Mouse (Mus musculus): ENCODE results near the gene Abcc5.

Gene Abcc5

GRCm38 (mm10) chr16:20359643-20360295, 66.4 kb downstream of the Abcc5 start:
- in situ Hi-C loops (cut with MboI, MseI): no loop called here

GRCm38 (mm10) chr16:20357837-20358236, 68.4 kb downstream of the Abcc5 start:
- in situ Hi-C loops (cut with MboI, MseI): no loop called here

DNA sequence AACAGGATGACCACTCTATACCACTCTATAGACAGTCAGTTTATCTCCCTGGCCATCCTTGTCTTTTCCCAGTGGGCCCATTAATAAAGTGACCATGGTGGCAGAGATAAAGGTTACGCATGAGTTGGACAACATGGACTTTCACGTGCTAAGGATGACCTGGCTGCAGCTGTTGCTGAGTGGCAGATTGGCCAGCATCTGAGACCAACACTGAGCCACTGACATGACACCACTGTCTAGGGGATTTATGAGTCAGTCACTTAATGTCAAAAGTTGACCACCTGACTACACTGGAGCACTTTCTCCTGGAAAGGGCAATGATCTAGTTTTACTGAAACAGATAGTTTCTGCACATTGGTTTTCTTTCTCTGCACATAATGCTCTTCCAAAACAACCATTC, 71.4 kb downstream of the Abcc5 start:
- in situ Hi-C loops (cut with MboI, MseI): no loop called here

GRCm38 (mm10) chr16:20354011-20354410, 72.2 kb downstream of the Abcc5 start:
- in situ Hi-C loops (cut with MboI, MseI): no loop called here

GRCm38 (mm10) chr16:20345464-20345863, 80.7 kb downstream of the Abcc5 start:
- in situ Hi-C loops (cut with MboI, MseI): no loop called here

GRCm38 (mm10) chr16:20338616-20339015, 87.6 kb downstream of the Abcc5 start:
- in situ Hi-C loops (cut with MboI, MseI): no loop called here

- in situ Hi-C loops (cut with MboI, MseI): no loop called here
Observed at GRCm38 (mm10) chr16:20334918-20335317, 91.3 kb downstream of the Abcc5 start.

DNA sequence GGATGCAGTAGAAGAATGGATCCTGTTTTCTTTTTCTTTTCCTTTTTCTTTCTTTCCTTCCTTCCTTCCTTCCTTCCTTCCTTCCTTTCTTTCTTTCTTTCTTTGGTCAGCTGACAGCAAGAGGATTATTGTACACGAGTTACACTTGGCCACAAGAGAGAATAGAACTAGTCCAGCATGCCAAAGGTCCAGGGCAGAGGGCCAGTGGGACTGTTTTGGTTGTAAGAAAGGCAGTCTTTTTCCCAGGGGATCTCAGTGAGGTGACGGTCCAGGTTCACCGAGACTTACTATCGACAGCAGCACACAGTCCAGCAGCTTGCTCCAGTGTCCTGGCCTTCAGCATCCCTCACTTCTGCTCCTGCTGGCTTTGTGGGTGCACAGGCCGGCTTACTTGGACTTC, 97.9 kb downstream of the Abcc5 start:
- in situ Hi-C loops (cut with MboI, MseI): no loop called here

GRCm38 (mm10) chr16:20325286-20325685, 100.9 kb downstream of the Abcc5 start, which contains the start of gene Cyp2ab1:
Cyp2ab1 (minus strand) TSS chr16:20325404.
- in situ Hi-C loops (cut with MboI, MseI): no loop called here

GRCm38 (mm10) chr16:20323907-20324306, 102.3 kb downstream of the Abcc5 start:
- in situ Hi-C loops (cut with MboI, MseI): no loop called here

DNA sequence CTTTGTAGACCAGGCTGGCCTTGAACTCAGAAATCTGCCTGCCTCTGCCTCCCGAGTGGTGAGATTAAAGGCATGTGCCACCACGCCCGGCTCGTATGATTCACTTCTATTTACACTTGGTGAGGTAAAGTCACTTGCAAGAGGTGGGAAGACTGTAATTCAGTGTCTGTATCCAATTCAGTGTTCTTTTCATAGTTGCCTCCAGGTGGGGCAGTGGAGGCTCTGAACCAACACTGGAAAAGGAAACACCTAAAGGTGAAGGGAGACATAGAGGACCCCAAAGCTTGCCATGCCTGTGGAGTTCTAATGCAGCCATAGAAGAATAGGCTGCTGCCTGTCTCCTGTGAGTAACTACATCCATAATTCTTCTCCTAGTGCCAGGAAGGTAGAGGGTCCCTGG, 103.9 kb downstream of the Abcc5 start:
- in situ Hi-C loops (cut with MboI, MseI): no loop called here

GRCm38 (mm10) chr16:20316770-20317169, 109.4 kb downstream of the Abcc5 start:
- in situ Hi-C loops (cut with MboI, MseI): no loop called here

GRCm38 (mm10) chr16:20315266-20315665, 110.9 kb downstream of the Abcc5 start:
- in situ Hi-C loops (cut with MboI, MseI): no loop called here

- in situ Hi-C loops (cut with MboI, MseI): no loop called here
Observed at GRCm38 (mm10) chr16:20312272-20312671, 113.9 kb downstream of the Abcc5 start.

DNA sequence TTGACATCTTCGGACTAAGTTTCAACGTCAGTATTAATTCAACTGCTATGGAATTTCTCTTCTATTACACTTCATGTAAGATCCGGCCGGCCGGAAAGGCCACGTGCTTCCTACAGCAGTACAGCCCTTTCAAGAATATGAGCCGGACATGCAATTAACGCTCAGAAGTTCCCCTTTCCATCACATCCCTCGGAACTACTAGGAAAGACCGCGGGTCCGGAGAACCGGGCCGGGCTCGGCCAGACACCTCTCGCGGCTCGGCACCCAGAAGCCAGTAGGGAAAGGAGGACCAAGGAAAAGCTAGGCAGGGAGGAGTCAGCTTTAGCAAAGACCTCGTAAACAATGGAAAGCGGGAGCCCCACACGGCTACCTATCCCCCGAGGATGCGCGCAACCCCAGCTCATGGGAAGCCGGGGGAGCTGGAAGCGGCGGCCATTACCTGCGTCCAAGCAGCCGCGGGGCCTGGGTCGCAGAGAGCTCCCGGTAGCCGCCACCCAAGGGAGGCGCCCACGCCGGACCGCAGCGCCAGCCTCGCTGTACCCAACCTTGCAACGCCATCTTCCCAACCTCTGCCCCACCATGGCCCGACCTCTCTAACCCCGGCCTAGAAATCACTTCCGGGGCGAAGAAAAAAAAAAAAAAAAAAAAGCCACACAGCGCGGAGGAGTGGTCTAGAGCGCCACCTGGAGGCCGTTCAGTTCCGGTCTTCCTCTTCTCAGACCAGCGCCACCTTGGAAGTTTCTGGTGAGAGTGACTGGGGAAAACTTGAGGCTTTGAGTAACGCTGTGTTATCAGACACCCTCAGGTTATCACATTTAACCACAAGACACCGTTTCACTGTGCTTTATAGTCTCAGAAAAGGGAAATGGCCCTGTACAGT, 124.2 kb downstream of the Abcc5 start, which contains the start of gene Parl:
Gene Parl (minus strand): TSS at position 618 of the 880 bp plus-strand sequence.
- in situ Hi-C loops (cut with MboI, MseI): no loop called here

DNA sequence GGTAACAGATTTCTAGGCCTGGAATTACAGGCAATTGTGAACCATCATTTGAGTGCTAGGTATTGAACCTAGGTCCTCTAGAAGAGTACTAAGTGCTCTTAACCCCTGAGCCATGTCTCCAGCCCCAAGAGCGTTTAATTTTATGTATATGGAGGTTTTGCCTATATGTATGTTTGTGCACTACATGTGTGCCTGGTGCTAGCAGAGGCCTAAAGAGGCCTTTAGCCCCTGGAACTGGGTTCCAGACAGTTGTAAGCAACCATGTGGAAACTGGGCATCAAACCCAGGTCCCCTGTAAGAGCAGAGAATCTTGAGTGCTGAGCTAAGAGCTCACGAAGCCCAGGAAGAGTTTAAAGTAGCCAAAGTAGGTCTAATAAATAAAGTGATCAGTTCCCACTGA, 126.1 kb downstream of the Abcc5 start:
- in situ Hi-C loops (cut with MboI, MseI): no loop called here

All from regulatory T cell (primary cell).